Mouse (Mus musculus) heart, embryonic 11.5 days (tissue): ENCODE data around the gene Pyroxd2. TPM values are rescaled to one million over a fixed set of nuclear protein-coding genes. Genes with fewer than 3 reads are reported as not detected.

Experiments
- ATAC-seq: fragments of 200-750 bp; cut with Nextera tagmentation; replicated peaks from 2 replicates; pipeline ENCODE4 v1.8.0; 2017; ENCODE audit warnings: moderate library complexity; ENCODE audit not compliant: insufficient number of reproducible peaks, low FRiP score, low TSS enrichment
- H3K27ac ChIP-seq: fragments of 300-500 bp; sonication (generic); 2 replicates; pipeline ENCODE4 v1.5.1; 2014; ENCODE audit warnings: mild to moderate bottlenecking, low read depth, low read length
- H3K27me3 ChIP-seq: fragments of 300-500 bp; sonication (generic); 2 replicates; pipeline ENCODE4 v1.6.1; 2014; ENCODE audit warnings: mild to moderate bottlenecking, low read length, mixed read lengths; ENCODE audit not compliant: control insufficient read depth, insufficient read depth
- H3K36me3 ChIP-seq: fragments of 300-500 bp; sonication (generic); 2 replicates; pipeline ENCODE4 v1.6.1; 2014; ENCODE audit warnings: mild to moderate bottlenecking, low read length, moderate library complexity, mixed read lengths; ENCODE audit not compliant: control insufficient read depth, insufficient read depth
- H3K4me1 ChIP-seq: fragments of 300-500 bp; sonication (generic); 2 replicates; pipeline ENCODE4 v1.6.1; 2014; ENCODE audit warnings: low read length; ENCODE audit not compliant: control insufficient read depth, insufficient read depth
- H3K4me2 ChIP-seq: fragments of 300-500 bp; sonication (generic); 2 replicates; pipeline ENCODE4 v1.6.1; 2014; ENCODE audit warnings: mild to moderate bottlenecking, moderate library complexity
- H3K4me3 ChIP-seq: fragments of 300-500 bp; sonication (generic); 2 replicates; pipeline ENCODE4 v1.5.1; 2014; ENCODE audit warnings: low read depth, low read length
- H3K9ac ChIP-seq: fragments of 300-500 bp; sonication (generic); 2 replicates; pipeline ENCODE4 v1.6.1; 2014; ENCODE audit warnings: mild to moderate bottlenecking, low read depth, low read length, moderate library complexity
- H3K9me3 ChIP-seq: fragments of 300-500 bp; sonication (generic); replicated peaks from 2 replicates; pipeline ENCODE4 v1.6.1; 2016; ENCODE audit warnings: low read length; ENCODE audit not compliant: control insufficient read depth
- WGBS: fragments of 180-500 bp; shearing (Covaris S2); extraction: QIAGEN DNeasy Blood & Tissue Kit; methylation state at CpG from one replicate; pipeline ENCODE4 v1.1.7; 2014; ENCODE audit not compliant: insufficient replicate concordance; 5-methylcytosine and 5-hydroxymethylcytosine counted together
- polyA plus RNA-seq: library from polyadenylated mRNA; unstranded; fragments of >200 nt; fragmentation: Nextera tagmentation; extraction: Ambion mirVana; gene quantifications from 2 replicates; pipeline ENCODE4 v1.2.1, GENCODE M21; 2014

Gene Pyroxd2
- polyA plus RNA-seq, 1 experiment from 2014 or later: 2.3 TPM

- WGBS: under 1% methylated on average over 43 of the region's 43 CpGs
- Histone ChIP-seq H3K4me3 (peak within 1 kb of the TSS; percentile 64), H3K27ac (peak within 1 kb of the TSS; percentile 63), H3K4me2 (peak within 1 kb of the TSS; percentile 81), H3K9ac (peak within 1 kb of the TSS; percentile 78), H3K36me3 (no peaks in the 10 kb centered on the region), H3K4me1 (no peaks in the 10 kb centered on the region), H3K9me3 (no peaks in the 10 kb centered on the region), H3K27me3 (peaks cover 2% of the 10 kb centered on the region; the same call in 1 of the 2 replicates)
- peak; percentile 92 for ATAC-seq
Observed at GRCm38 (mm10) chr19:42779531-42780155, 27.1 kb upstream of the Pyroxd2 start, which contains the start of gene Hps1. Hps1 (minus strand) TSS chr19:42779978.

GRCm38 (mm10) chr19:42777801-42778200, 25.2 kb upstream of the Pyroxd2 start:
- Histone ChIP-seq H3K27ac (no peak overlapping the region), H3K4me2 (no peak overlapping the region), H3K4me3 (no peak overlapping the region), H3K4me1 (no peaks in the 10 kb centered on the region), H3K9me3 (no peaks in the 10 kb centered on the region), H3K36me3 (no peaks in the 10 kb centered on the region), H3K27me3 (no peaks in the 10 kb centered on the region), H3K9ac (no peak overlapping the region)
- 77% methylated on average over 5 of the region's 5 CpGs for WGBS
- ATAC-seq: no peak

GRCm38 (mm10) chr19:42776813-42777212, 24.2 kb upstream of the Pyroxd2 start:
- WGBS: 97% methylated on average over 1 of the region's 1 CpGs

GRCm38 (mm10) chr19:42770141-42770872, 17.7 kb upstream of the Pyroxd2 start:
- Histone ChIP-seq H3K4me2 (no peak overlapping the region), H3K27me3 (no peaks in the 10 kb centered on the region), H3K4me1 (0 out of 2 replicates have a peak, but pooled peaks cover 5% of the 10 kb centered on the region), H3K27ac (no peak overlapping the region), H3K36me3 (no peaks in the 10 kb centered on the region), H3K9me3 (no peaks in the 10 kb centered on the region), H3K4me3 (no peak overlapping the region), H3K9ac (0 out of 2 replicates have a peak overlapping the region, but pooled peaks have one; percentile 34)
- WGBS: 70% methylated on average over 23 of the region's 23 CpGs
- no peak for ATAC-seq

More at GRCm38 (mm10) chr19:42776813-42777212, 24.2 kb upstream of the Pyroxd2 start:
- Histone ChIP-seq H3K4me3 (no peak overlapping the region), H3K4me2 (no peak overlapping the region), H3K4me1 (no peaks in the 10 kb centered on the region), H3K27me3 (no peaks in the 10 kb centered on the region), H3K36me3 (no peaks in the 10 kb centered on the region), H3K27ac (no peak overlapping the region), H3K9me3 (no peaks in the 10 kb centered on the region), H3K9ac (no peak overlapping the region)
- ATAC-seq: no peak

GRCm38 (mm10) chr19:42769648-42770047, 17.1 kb upstream of the Pyroxd2 start:
- Histone ChIP-seq H3K27ac (no peak overlapping the region), H3K4me1 (0 out of 2 replicates have a peak, but pooled peaks cover 9% of the 10 kb centered on the region), H3K36me3 (no peaks in the 10 kb centered on the region), H3K27me3 (no peaks in the 10 kb centered on the region), H3K9me3 (no peaks in the 10 kb centered on the region), H3K4me3 (no peak overlapping the region), H3K4me2 (no peak overlapping the region), H3K9ac (no peak overlapping the region)
- ATAC-seq: no peak
- WGBS: 89% methylated on average over 10 of the region's 10 CpGs

GRCm38 (mm10) chr19:42767361-42767760, 14.8 kb upstream of the Pyroxd2 start:
- no peak for ATAC-seq
- Histone ChIP-seq H3K4me1 (0 out of 2 replicates have a peak, but pooled peaks cover 9% of the 10 kb centered on the region), H3K4me3 (no peak overlapping the region), H3K36me3 (no peaks in the 10 kb centered on the region), H3K9ac (no peak overlapping the region), H3K9me3 (no peaks in the 10 kb centered on the region), H3K4me2 (no peak overlapping the region), H3K27ac (no peak overlapping the region), H3K27me3 (no peaks in the 10 kb centered on the region)
- 59% methylated on average over 8 of the region's 8 CpGs for WGBS

- H3K4me3 ChIP-seq: no peak overlapping the region
- H3K36me3 ChIP-seq: no peaks in the 10 kb centered on the region
- H3K9me3 ChIP-seq: no peaks in the 10 kb centered on the region
- no peak overlapping the region for H3K27ac ChIP-seq
- 0 out of 2 replicates have a peak, but pooled peaks cover 9% of the 10 kb centered on the region for H3K4me1 ChIP-seq
- no peak overlapping the region for H3K4me2 ChIP-seq
- ATAC-seq: no peak
- H3K27me3 ChIP-seq: no peaks in the 10 kb centered on the region
- 74% methylated on average over 10 of the region's 10 CpGs for WGBS
- no peak overlapping the region for H3K9ac ChIP-seq
Observed at GRCm38 (mm10) chr19:42764398-42764797, 11.8 kb upstream of the Pyroxd2 start.

GRCm38 (mm10) chr19:42756671-42757070, 4.1 kb upstream of the Pyroxd2 start:
- Histone ChIP-seq H3K27me3 (no peaks in the 10 kb centered on the region), H3K9ac (no peak overlapping the region), H3K4me2 (no peak overlapping the region), H3K4me3 (no peak overlapping the region), H3K36me3 (no peaks in the 10 kb centered on the region), H3K4me1 (peaks cover 21% of the 10 kb centered on the region), H3K9me3 (no peaks in the 10 kb centered on the region), H3K27ac (no peak overlapping the region)
- 72% methylated on average over 6 of the region's 6 CpGs for WGBS
- no peak for ATAC-seq
